ENCODE assay signal across 25 mouse cellular contexts in genomic region chr3:41618036-41618435, GRCm38 (mm10).
DNase-seq lines count a peak whose midpoint lies in the region; ATAC-seq and TF ChIP-seq lines count a peak whose summit lies in the region.
"Had no signal": no experiment of that assay in that cellular context is flagged by ENCODE, and none has a peak within 500 bp of the region (broad histone marks: within the 10 kb centered on the region; RNA-seq: fewer than 3 reads in every experiment).

No protein-coding gene starts in this region.

- H3K4me2 ChIP-seq in hindbrain, embryonic 13.5 days, result no peak overlapping the region
- H3K4me2 ChIP-seq in hindbrain, embryonic 12.5 days (replicated peaks), result no peak overlapping the region
- no peak overlapping the region for H3K4me2 ChIP-seq in midbrain, embryonic 11.5 days
- no peak overlapping the region for H3K4me2 ChIP-seq in hindbrain, postnatal 0 days (ENCODE audit: low read depth, low read length)
- H3K4me2 ChIP-seq: embryonic facial prominence, embryonic 12.5 days; hindbrain, embryonic 15.5 days; intestine, embryonic 15.5 days had no signal

- peak overlapping the region; percentile 62 for H3K27ac ChIP-seq in hindbrain, embryonic 13.5 days
- H3K27ac ChIP-seq in hindbrain, embryonic 12.5 days, result no peak overlapping the region
- H3K27ac ChIP-seq in midbrain, embryonic 11.5 days (ENCODE audit: low read depth, low read length), result no peak overlapping the region
- H3K27ac ChIP-seq in midbrain, embryonic 10.5 days (replicated peaks), result no peak overlapping the region
- H3K27ac ChIP-seq in hindbrain, postnatal 0 days, result peak overlapping the region; percentile 48
- H3K27ac ChIP-seq: embryonic facial prominence, embryonic 12.5 days; hindbrain, embryonic 15.5 days; intestine, embryonic 15.5 days; liver, embryonic 14.5 days had no signal

- WGBS in hindbrain, embryonic 13.5 days, result 72% methylated on average over 3 of the region's 3 CpGs
- 80% methylated on average over 3 of the region's 3 CpGs for WGBS in hindbrain, embryonic 12.5 days
- WGBS in midbrain, embryonic 11.5 days, result 76% methylated on average over 3 of the region's 3 CpGs
- WGBS in midbrain, embryonic 10.5 days, result 82% methylated on average over 3 of the region's 3 CpGs
- WGBS in hindbrain, postnatal 0 days, result 56% methylated on average over 3 of the region's 3 CpGs

- H3K4me1 ChIP-seq in hindbrain, embryonic 13.5 days (replicated peaks), result peaks cover 9% of the 10 kb centered on the region
- no peaks in the 10 kb centered on the region for H3K4me1 ChIP-seq in hindbrain, embryonic 12.5 days
- H3K4me1 ChIP-seq in midbrain, embryonic 11.5 days (ENCODE audit: control insufficient read depth, insufficient read depth, low read length), result no peaks in the 10 kb centered on the region
- no peaks in the 10 kb centered on the region for H3K4me1 ChIP-seq in midbrain, embryonic 10.5 days
- no peaks in the 10 kb centered on the region for H3K4me1 ChIP-seq in hindbrain, postnatal 0 days (ENCODE audit: insufficient read depth, low read length)
- H3K4me1 ChIP-seq: embryonic facial prominence, embryonic 12.5 days; hindbrain, embryonic 15.5 days; intestine, embryonic 15.5 days had no signal

- DNase-seq in midbrain, embryonic 11.5 days (ENCODE audit: low spot score, missing footprints), result peak; percentile 54
- DNase-seq in midbrain, embryonic 10.5 days (ENCODE audit: low spot score), result no peak
- peak; percentile 59 for DNase-seq in brain, embryonic 14.5 days (ENCODE audit: low read depth)
- peak; percentile 31 for DNase-seq in hindbrain, postnatal 0 days (ENCODE audit: low spot score)
- DNase-seq in lung, postnatal 14 days, result no peak
- DNase-seq in urinary bladder, postnatal 36 days (ENCODE audit: low spot score in 2 of 2), result no peak
- DNase-seq: adrenal gland, postnatal 10 days; B cell, adult 2 months; cerebellum, adult 11 months; cerebellum, postnatal 36 days; gastrocnemius, postnatal 10 days; heart, postnatal 14 days; kidney, postnatal 25 days; liver; lung, adult 2 months; lung, postnatal 10 days; right cerebral cortex, postnatal 4 days; thymus, adult 2 months; thymus, postnatal 4 days had no signal

- H3K4me3 ChIP-seq in hindbrain, embryonic 13.5 days, result no peak overlapping the region
- no peak overlapping the region for H3K4me3 ChIP-seq in hindbrain, embryonic 12.5 days
- H3K4me3 ChIP-seq in midbrain, embryonic 11.5 days (ENCODE audit: low read depth, low read length), result no peak overlapping the region
- H3K4me3 ChIP-seq in midbrain, embryonic 10.5 days, result no peak overlapping the region
- no peak overlapping the region for H3K4me3 ChIP-seq in hindbrain, postnatal 0 days (ENCODE audit: low read length)
- H3K4me3 ChIP-seq: embryonic facial prominence, embryonic 12.5 days; hindbrain, embryonic 15.5 days; intestine, embryonic 15.5 days had no signal

- no peaks in the 10 kb centered on the region for H3K27me3 ChIP-seq in hindbrain, embryonic 13.5 days
- H3K27me3 ChIP-seq in hindbrain, embryonic 12.5 days, result no peaks in the 10 kb centered on the region
- H3K27me3 ChIP-seq in midbrain, embryonic 11.5 days (ENCODE audit: control insufficient read depth, insufficient read depth, low read length), result no peaks in the 10 kb centered on the region
- H3K27me3 ChIP-seq in midbrain, embryonic 10.5 days (ENCODE audit: low read depth, poor library complexity, severe bottlenecking), result no peaks in the 10 kb centered on the region
- no peaks in the 10 kb centered on the region for H3K27me3 ChIP-seq in hindbrain, postnatal 0 days (ENCODE audit: insufficient read depth, low read length)
- H3K27me3 ChIP-seq: embryonic facial prominence, embryonic 12.5 days; hindbrain, embryonic 15.5 days; intestine, embryonic 15.5 days had no signal

- H3K36me3 ChIP-seq in hindbrain, embryonic 13.5 days, result peaks cover 17% of the 10 kb centered on the region
- peaks cover 15% of the 10 kb centered on the region for H3K36me3 ChIP-seq in hindbrain, embryonic 12.5 days
- peaks cover 4% of the 10 kb centered on the region for H3K36me3 ChIP-seq in midbrain, embryonic 11.5 days (ENCODE audit: control insufficient read depth, insufficient read depth, low read length)
- H3K36me3 ChIP-seq in midbrain, embryonic 10.5 days, result peaks cover 31% of the 10 kb centered on the region
- peaks cover 6% of the 10 kb centered on the region for H3K36me3 ChIP-seq in hindbrain, postnatal 0 days (ENCODE audit: insufficient read depth, low read length)

- H3K9me3 ChIP-seq in hindbrain, embryonic 13.5 days, result no peaks in the 10 kb centered on the region
- no peaks in the 10 kb centered on the region for H3K9me3 ChIP-seq in hindbrain, embryonic 12.5 days (replicated peaks)
- H3K9me3 ChIP-seq in midbrain, embryonic 11.5 days (ENCODE audit: control insufficient read depth, low read length), result no peaks in the 10 kb centered on the region
- H3K9me3 ChIP-seq in midbrain, embryonic 10.5 days (replicated peaks), result no peaks in the 10 kb centered on the region
- no peaks in the 10 kb centered on the region for H3K9me3 ChIP-seq in hindbrain, postnatal 0 days (ENCODE audit: low read length)
- H3K9me3 ChIP-seq: embryonic facial prominence, embryonic 12.5 days; hindbrain, embryonic 15.5 days; intestine, embryonic 15.5 days had no signal

- TF ChIP-seq POLR2A in brain, embryonic 14.5 days (IDR thresholded peaks at IDR 0.05; ENCODE audit: borderline replicate concordance, extremely low read depth, insufficient read depth, insufficient read length, poor library complexity, severe bottlenecking), result no peak

- peak; percentile 43; the same call in 1 of the 2 replicates for ATAC-seq in hindbrain, embryonic 13.5 days (ENCODE audit: low FRiP score)
- ATAC-seq in hindbrain, embryonic 12.5 days (ENCODE audit: low FRiP score), result no peak
- no peak for ATAC-seq in midbrain, embryonic 11.5 days (ENCODE audit: low FRiP score)
- peak; percentile 35 for ATAC-seq in hindbrain, postnatal 0 days
- ATAC-seq: intestine, embryonic 15.5 days had no signal

- H3K9ac ChIP-seq in hindbrain, embryonic 13.5 days, result no peak overlapping the region
- H3K9ac ChIP-seq in hindbrain, embryonic 12.5 days, result no peak overlapping the region
- no peak overlapping the region for H3K9ac ChIP-seq in midbrain, embryonic 11.5 days (ENCODE audit: low read length)
- H3K9ac ChIP-seq in hindbrain, postnatal 0 days (replicated peaks; ENCODE audit: low read length), result no peak overlapping the region
- H3K9ac ChIP-seq: embryonic facial prominence, embryonic 12.5 days; hindbrain, embryonic 15.5 days; intestine, embryonic 15.5 days; liver, embryonic 14.5 days had no signal

- no peak for TF ChIP-seq CTCF in brain, embryonic 14.5 days (IDR thresholded peaks at IDR 0.05; ENCODE audit: borderline replicate concordance, extremely low read depth, insufficient read depth, insufficient read length)
- TF ChIP-seq CTCF in hindbrain, postnatal 0 days (IDR thresholded peaks at IDR 0.05; ENCODE audit: low read depth), result no peak

Comparison
In these comparisons a context has a peak if more than half of its experiments do, and no peak if none do; other contexts are left out.
1. ATAC-seq: peak in hindbrain, embryonic 13.5 days (single experiment) and hindbrain, postnatal 0 days (single experiment); none in hindbrain, embryonic 12.5 days (single experiment) and midbrain, embryonic 11.5 days (single experiment).
2. H3K27ac ChIP-seq: peak in hindbrain, embryonic 13.5 days (single experiment) and hindbrain, postnatal 0 days (single experiment); none in hindbrain, embryonic 12.5 days (single experiment), midbrain, embryonic 11.5 days (single experiment) and midbrain, embryonic 10.5 days (single experiment).
3. DNase-seq: peak in midbrain, embryonic 11.5 days (single experiment), brain, embryonic 14.5 days (single experiment) and hindbrain, postnatal 0 days (single experiment); none in midbrain, embryonic 10.5 days (single experiment), lung, postnatal 14 days (single experiment) and urinary bladder, postnatal 36 days (0 of 2).